Mouse (Mus musculus) gastrocnemius, adult 2 months (tissue): Measurements from ENCODE around the gene 2310002L09Rik. TPM values are rescaled to one million over a fixed set of nuclear protein-coding genes. Genes with fewer than 3 reads are reported as not detected.
A peak's percentile ranks its signal among the peaks of the same experiment; 100 is the strongest.
"Not testable (repeated sequence)": the region's sequence is repeated elsewhere in the genome, so short reads cannot be mapped to it uniquely, and the experiment has no call there.

Source experiments
- DNase-seq: peaks from one replicate; pipeline ENCODE4 v3.0.0; 2022
- H3K27ac ChIP-seq: fragments of 200-600 bp; 2 replicates; pipeline ENCODE4 v1.8.1; 2022; ENCODE audit warnings: mild to moderate bottlenecking
- H3K4me3 ChIP-seq: fragments of 200-600 bp; 2 replicates; pipeline ENCODE4 v1.8.1; 2022; ENCODE audit warnings: mild to moderate bottlenecking, moderate library complexity
- CTCF ChIP-seq: fragments of 200-600 bp; IDR thresholded peaks from 2 replicates; pipeline ENCODE4 v1.8.1; 2022; ENCODE audit warnings: antibody characterized with exemption, mild to moderate bottlenecking, moderate library complexity
- intact Hi-C: fragments of 180-260 bp; cut with DNase I; formaldehyde crosslinking; loops from one replicate; pipeline ENCODE4 v1.15.1; 2025
- long read RNA-seq, 2 experiments: library from polyadenylated mRNA; stranded (forward); transcript quantifications; one replicate each; pipeline ENCODE4 v2.0.0; 2021
- total RNA-seq, 2 experiments: library from RNA; stranded (reverse); gene quantifications; 2 replicates each; pipeline ENCODE4 v1.2.3; 2021

The 2310002L09Rik gene
- 100 to 1,000 TPM; 117 to 174 TPM for total RNA-seq
- long read RNA-seq, experiment 1, transcript 2310002L09Rik-202 (2 exons, 1,929 nt), result major isoform, 44 of 132 reads
- long read RNA-seq, experiment 1, transcript 2310002L09Rik-201 (3 exons, 958 nt), result minor isoform, 26 of 132 reads
- long read RNA-seq, experiment 1, partial matches to known transcripts, result 19 of 132 reads
- long read RNA-seq, experiment 1, other reads (novel, unspliced or antisense), result 43 of 132 reads
- long read RNA-seq, experiment 2, transcript 2310002L09Rik-202 (2 exons, 1,929 nt), result major isoform, 76 of 164 reads
- long read RNA-seq, experiment 2, transcript 2310002L09Rik-201 (3 exons, 958 nt), result minor isoform, 8 of 164 reads
- long read RNA-seq, experiment 2, partial matches to known transcripts, result 16 of 164 reads
- long read RNA-seq, experiment 2, other reads (novel, unspliced or antisense), result 64 of 164 reads

DNA sequence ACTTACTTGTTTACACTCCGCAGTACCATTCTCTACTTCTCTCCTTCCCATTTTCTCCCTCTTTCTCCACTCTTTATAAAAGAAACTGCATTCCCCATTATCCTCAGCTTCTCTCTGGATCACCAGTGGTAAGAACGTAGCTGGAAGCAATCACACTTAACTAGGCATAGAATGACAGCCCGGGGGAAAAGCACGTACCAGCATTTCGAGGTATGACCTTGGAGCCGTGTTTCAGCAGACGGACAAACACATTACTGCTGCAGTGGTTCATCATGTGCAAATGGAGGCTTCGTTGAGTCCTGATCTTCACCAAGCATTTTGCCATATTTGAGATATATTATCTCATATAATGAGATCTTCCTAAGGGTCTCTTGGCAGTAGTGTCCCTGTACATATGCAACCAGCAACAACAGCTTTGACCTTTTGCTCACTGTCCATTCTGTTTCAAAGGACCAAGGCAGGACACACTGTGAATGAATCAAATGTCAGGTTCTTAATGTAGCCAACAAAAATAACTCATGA is at the start of gene 2310002L09Rik:
Gene 2310002L09Rik (minus strand): TSS at position 472 of the 522 bp plus-strand sequence.
- Histone ChIP-seq H3K4me3 (peak within 1 kb of the TSS; percentile 75), H3K27ac (peak within 1 kb of the TSS; percentile 93)
- peak; percentile 44 for DNase-seq
- intact Hi-C loops, result loop anchor here (2.0 kb wide), 1 partner anchor 30 kb away; no protein-coding TSS in a partner anchor
- no peak for TF ChIP-seq CTCF

DNA sequence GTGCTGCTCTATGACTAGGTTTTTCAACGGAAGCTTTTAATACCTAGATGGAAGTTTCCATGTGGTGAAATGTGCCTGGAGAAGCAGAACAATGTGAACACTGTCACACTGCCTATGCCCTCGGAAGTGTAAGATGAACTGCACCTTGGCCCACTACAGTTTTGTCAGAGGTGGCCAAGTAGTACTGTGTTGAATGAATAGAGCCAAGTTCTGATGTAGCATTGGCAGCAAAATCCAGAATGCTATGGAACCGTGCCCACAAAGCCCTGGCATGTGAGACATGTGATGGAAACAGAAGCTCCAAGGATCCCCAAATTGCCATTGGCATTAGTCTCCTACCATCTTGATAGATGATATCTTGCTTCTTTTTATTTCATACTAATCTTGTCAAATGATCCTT is 29.8 kb upstream of the 2310002L09Rik start:
- intact Hi-C loops, result loop anchor here (2.0 kb wide), 1 partner anchor 30 kb away; the partner anchor contains the start of gene 2310002L09Rik
- DNase-seq, result peak; percentile 43
- no peak overlapping the region for H3K4me3 ChIP-seq
- no peak overlapping the region for H3K27ac ChIP-seq
- no peak for TF ChIP-seq CTCF

DNA sequence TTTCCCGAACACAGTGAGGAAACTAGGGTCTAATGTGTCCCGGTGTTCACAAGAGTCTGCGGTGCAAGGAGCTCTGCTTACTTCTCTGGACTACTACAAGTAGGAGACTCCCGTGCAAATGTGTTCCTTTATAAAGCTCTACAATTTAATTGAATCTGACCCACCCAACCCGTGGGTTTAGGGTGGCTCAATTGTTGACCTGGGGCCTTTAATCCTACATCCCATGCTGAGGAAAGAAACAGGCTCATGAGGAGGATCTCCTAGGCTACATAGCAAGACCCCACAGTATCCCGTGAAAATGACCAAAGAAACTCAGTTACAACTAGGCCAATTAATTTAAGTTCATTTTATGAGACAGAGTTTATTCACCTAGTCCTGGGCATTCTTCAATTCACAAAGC is 30.0 kb downstream of the 2310002L09Rik start, which contains the start of gene Gm11756:
Gene Gm11756 (minus strand): TSS at position 101 of the 400 bp plus-strand sequence.
- DNase-seq, H3K27ac ChIP-seq, intact Hi-C loops, H3K4me3 ChIP-seq: not testable (repeated sequence)

DNA sequence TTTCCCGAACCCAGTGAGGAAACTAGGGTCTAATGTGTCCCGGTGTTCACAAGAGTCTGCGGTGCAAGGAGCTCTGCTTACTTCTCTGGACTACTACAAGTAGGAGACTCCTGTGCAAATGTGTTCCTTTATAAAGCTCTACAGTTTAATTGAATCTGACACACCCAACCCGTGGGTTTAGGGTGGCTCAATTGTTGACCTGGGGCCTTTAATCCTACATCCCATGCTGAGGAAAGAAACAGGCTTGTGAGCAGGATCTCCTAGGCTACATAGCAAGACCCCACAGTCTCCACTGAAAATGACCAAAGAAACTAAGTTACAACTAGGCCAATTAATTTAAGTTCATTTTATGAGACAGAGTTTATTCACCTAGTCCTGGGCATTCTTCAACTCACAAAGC is 44.8 kb downstream of the 2310002L09Rik start, which contains the start of gene Gm13871:
Gene Gm13871 (minus strand): TSS at position 101 of the 400 bp plus-strand sequence.
- intact Hi-C loops, H3K27ac ChIP-seq, H3K4me3 ChIP-seq, DNase-seq: not testable (repeated sequence)

DNA sequence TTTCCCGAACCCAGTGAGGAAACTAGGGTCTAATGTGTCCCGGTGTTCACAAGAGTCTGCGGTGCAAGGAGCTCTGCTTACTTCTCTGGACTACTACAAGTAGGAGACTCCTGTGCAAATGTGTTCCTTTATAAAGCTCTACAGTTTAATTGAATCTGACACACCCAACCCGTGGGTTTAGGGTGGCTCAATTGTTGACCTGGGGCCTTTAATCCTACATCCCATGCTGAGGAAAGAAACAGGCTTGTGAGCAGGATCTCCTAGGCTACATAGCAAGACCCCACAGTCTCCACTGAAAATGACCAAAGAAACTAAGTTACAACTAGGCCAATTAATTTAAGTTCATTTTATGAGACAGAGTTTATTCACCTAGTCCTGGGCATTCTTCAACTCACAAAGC is 59.6 kb downstream of the 2310002L09Rik start, which contains the start of gene Gm11757:
Gene Gm11757 (minus strand): TSS at position 101 of the 400 bp plus-strand sequence.
- H3K4me3 ChIP-seq, intact Hi-C loops, H3K27ac ChIP-seq, DNase-seq: not testable (repeated sequence)

Other genes starting within 250 kb of the 2310002L09Rik start
- gene Rasef, start 159.9 kb downstream of the 2310002L09Rik start, total RNA-seq, result not detected
- not detected for gene Gm11758, start 74.6 kb downstream of the 2310002L09Rik start, total RNA-seq
- gene Gm11757, start 59.7 kb downstream of the 2310002L09Rik start, total RNA-seq, result under 1 TPM in 1 of 2 experiments, not detected in 1; 0.20 TPM
- gene Gm13871, start 44.9 kb downstream of the 2310002L09Rik start, total RNA-seq, result under 1 TPM in 1 of 2 experiments, not detected in 1; 0.20 TPM
- gene Gm11756, start 30.1 kb downstream of the 2310002L09Rik start, total RNA-seq, result 1 to 10 TPM in 1 of 2 experiments, not detected in 1; 1.3 TPM
- gene Frmd3, start 62.6 kb upstream of the 2310002L09Rik start, total RNA-seq, result under 1 TPM; 0.11 to 0.18 TPM